Mouse (Mus musculus) limb, embryonic 11.5 days (tissue): ENCODE measurements around the gene Vsig10l. TPM values are rescaled to one million over a fixed set of nuclear protein-coding genes. Genes with fewer than 3 reads are reported as not detected.

ENCODE experiments used
- ATAC-seq: fragments of 200-750 bp; cut with Nextera tagmentation; 2 replicates; pipeline ENCODE4 v1.8.0; 2017; ENCODE audit warnings: low read depth; ENCODE audit not compliant: insufficient number of reproducible peaks, low FRiP score, low TSS enrichment
- DNase-seq: peaks from one replicate; pipeline ENCODE4 v3.0.0-alpha.2; 2015; ENCODE audit warnings: low spot score
- H3K27ac ChIP-seq: fragments of 300-500 bp; sonication (generic); replicated peaks from 2 replicates; pipeline ENCODE4 v1.5.1; 2014; ENCODE audit warnings: low read depth, mild to moderate bottlenecking, low read length
- H3K27me3 ChIP-seq: fragments of 300-500 bp; sonication (generic); 2 replicates; pipeline ENCODE4 v1.6.1; 2014; ENCODE audit warnings: mild to moderate bottlenecking, low read length, mixed read lengths; ENCODE audit not compliant: control insufficient read depth, insufficient read depth
- H3K36me3 ChIP-seq: fragments of 300-500 bp; sonication (generic); 2 replicates; pipeline ENCODE4 v1.6.1; 2014; ENCODE audit warnings: mild to moderate bottlenecking, low read length, moderate library complexity, mixed read lengths; ENCODE audit not compliant: control insufficient read depth, insufficient read depth
- H3K4me1 ChIP-seq: fragments of 300-500 bp; sonication (generic); 2 replicates; pipeline ENCODE4 v1.6.1; 2014; ENCODE audit warnings: low read length, mixed read lengths; ENCODE audit not compliant: control insufficient read depth, insufficient read depth
- H3K4me2 ChIP-seq: fragments of 300-500 bp; sonication (generic); 2 replicates; pipeline ENCODE4 v1.6.1; 2014; ENCODE audit warnings: low read depth, mild to moderate bottlenecking, moderate library complexity; ENCODE audit not compliant: severe bottlenecking
- H3K4me3 ChIP-seq: fragments of 300-500 bp; sonication (generic); 2 replicates; pipeline ENCODE4 v1.5.1; 2014; ENCODE audit warnings: low read depth, low read length
- H3K9ac ChIP-seq: fragments of 300-500 bp; sonication (generic); 2 replicates; pipeline ENCODE4 v1.6.1; 2014; ENCODE audit warnings: mild to moderate bottlenecking, low read length
- H3K9me3 ChIP-seq: fragments of 300-500 bp; sonication (generic); 2 replicates; pipeline ENCODE4 v1.6.1; 2016; ENCODE audit warnings: low read length; ENCODE audit not compliant: control insufficient read depth
- WGBS: fragments of 180-500 bp; shearing (Covaris S2); extraction: QIAGEN DNeasy Blood & Tissue Kit; methylation state at CpG from one replicate; pipeline ENCODE4 v1.1.7; 2014; 5-methylcytosine and 5-hydroxymethylcytosine counted together
- polyA plus RNA-seq: library from polyadenylated mRNA; unstranded; fragments of >200 nt; fragmentation: Nextera tagmentation; extraction: Ambion mirVana; gene quantifications from 2 replicates; pipeline ENCODE4 v1.2.1, GENCODE M21; 2014

Gene Vsig10l
- polyA plus RNA-seq: 1.4 and 2.0 TPM in 2 replicates

DNA sequence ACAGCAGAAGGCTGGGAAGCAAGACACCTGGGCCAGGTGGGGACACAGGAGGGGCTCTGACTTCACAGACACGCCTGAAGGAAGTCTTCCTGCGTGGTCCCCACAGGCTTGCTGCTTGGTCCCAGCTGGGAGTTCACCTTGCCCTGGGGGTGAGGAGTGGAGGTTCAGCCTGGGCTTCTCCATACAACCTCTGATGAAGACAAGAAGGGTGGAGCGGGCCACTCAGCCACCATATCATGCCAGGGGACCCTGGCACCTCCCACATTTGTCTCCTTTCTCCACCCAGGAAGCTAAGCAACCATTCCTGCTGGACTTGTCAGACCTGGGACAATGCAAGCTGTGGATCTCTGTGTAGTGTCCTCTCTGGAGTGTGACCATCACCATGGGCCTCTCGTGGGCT lies at the start of gene Vsig10l:
TSS of gene Vsig10l (plus strand) at position 301 of the 400 bp plus-strand sequence.
- no peak within 1 kb of the TSS for H3K27ac ChIP-seq
- H3K4me3 ChIP-seq: no peak within 1 kb of the TSS
- no peaks in the 10 kb centered on the region for H3K9me3 ChIP-seq
- H3K36me3 ChIP-seq: no peaks in the 10 kb centered on the region
- WGBS: 81% methylated on average over 4 of the region's 4 CpGs
- no peaks in the 10 kb centered on the region for H3K4me1 ChIP-seq
- H3K9ac ChIP-seq: no peak within 1 kb of the TSS
- DNase-seq (no peak), ATAC-seq (no peak)
- no peak within 1 kb of the TSS for H3K4me2 ChIP-seq
- H3K27me3 ChIP-seq: peaks cover 2% of the 10 kb centered on the region; the same call in 1 of the 2 replicates

DNA sequence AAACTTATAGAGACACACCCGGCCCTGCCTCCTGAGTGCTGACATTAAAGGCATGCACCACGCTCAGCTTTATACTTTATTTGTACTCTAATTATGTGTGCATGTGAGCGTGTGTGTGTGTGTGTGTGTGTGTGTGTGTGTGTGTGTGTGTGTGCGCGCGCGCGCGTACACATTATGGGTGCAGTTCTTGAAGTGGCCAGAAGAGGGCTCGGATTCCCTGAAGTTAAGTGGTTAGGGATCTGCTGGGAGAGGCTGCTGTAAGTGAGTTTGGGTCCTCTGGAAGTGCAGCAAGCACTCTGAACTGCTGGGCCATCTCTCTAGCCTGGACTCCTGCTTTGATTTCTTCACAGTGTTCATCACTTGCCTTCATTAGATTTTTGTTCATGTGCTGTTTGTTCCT lies 45.7 kb upstream of the Vsig10l start:
- no peak for ATAC-seq
- no peak for DNase-seq
- whole genome bisulfite sequencing: 87% methylated on average over 10 of the region's 10 CpGs

DNA sequence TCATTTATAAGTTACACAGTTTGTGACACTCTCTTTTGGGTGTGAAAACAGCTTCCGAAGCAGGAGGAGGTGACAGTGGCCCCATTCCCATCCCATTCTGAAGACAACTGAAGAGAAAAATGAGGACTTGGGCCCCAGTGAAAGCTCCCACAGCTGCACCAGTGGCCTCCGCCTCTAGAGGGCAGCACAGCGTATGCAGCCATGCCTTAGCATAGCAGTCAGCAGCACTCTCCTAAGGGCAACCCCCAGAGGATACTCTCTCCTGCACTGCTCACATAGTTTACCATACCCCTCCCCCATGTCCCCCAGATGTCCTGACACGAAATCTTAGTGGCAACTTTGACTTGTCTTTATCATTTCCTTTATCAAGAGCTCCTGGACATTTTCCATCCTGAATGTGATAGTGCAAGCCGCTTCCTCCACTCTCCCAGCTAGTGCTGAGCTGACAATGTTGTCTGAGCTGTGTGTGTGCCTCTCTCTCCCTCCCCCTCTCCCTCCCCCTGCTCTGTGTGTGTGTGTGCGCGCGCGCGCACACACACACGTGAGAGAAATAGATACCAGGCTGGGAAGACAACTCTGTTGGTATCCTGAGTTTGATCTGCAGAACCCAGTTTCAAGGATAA lies 39.8 kb upstream of the Vsig10l start:
- H3K4me3 ChIP-seq: no peak overlapping the region
- no peaks in the 10 kb centered on the region for H3K4me1 ChIP-seq
- H3K9ac ChIP-seq: no peak overlapping the region
- no peaks in the 10 kb centered on the region for H3K9me3 ChIP-seq
- peak; percentile 81; the same call in 1 of the 2 replicates for ATAC-seq
- no peaks in the 10 kb centered on the region for H3K36me3 ChIP-seq
- H3K27ac ChIP-seq: no peak overlapping the region
- 18% methylated on average over 11 of the region's 11 CpGs for WGBS
- H3K4me2 ChIP-seq: no peak overlapping the region
- H3K27me3 ChIP-seq: no peaks in the 10 kb centered on the region
- peak; percentile 85 for DNase-seq

More for the DNA sequence above, 45.7 kb upstream of the Vsig10l start:
- no peak overlapping the region for H3K27ac ChIP-seq
- no peak overlapping the region for H3K9ac ChIP-seq
- no peaks in the 10 kb centered on the region for H3K9me3 ChIP-seq
- no peak overlapping the region for H3K4me3 ChIP-seq
- H3K36me3 ChIP-seq: no peaks in the 10 kb centered on the region
- H3K4me1 ChIP-seq: no peaks in the 10 kb centered on the region
- H3K27me3 ChIP-seq: no peaks in the 10 kb centered on the region
- no peak overlapping the region for H3K4me2 ChIP-seq

DNA sequence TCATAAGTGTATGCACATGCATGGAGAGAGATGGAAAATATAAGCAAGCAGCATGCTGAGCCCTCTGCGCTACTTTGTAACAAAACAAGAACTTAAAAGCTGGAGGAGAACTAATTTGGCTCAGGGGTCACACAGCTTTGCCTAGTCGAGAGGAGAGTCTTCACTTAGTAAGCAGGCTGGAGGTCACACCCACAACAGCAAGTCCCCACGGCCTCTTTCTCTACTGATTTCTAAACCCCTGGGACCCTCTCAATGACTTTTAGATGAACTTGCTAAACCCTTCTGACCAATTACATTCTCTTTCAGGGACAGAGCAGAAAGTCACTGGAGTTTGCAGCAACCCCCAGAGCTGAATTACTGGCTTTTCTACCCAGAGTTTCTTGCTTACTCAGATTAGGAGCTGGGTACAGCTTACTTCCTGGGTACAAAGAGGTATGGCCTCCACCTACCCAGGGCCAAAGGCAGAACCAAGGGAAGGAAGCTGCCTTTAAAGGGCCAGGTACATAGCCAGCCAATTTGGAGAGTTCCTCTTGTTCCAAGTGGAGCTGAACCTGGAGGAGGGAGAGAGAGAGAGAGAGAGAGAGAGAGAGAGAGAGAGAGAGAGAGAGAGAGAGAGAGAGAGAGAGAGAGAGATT lies 38.8 kb upstream of the Vsig10l start:
- DNase-seq (no peak), ATAC-seq (no peak)
- no peaks in the 10 kb centered on the region for H3K27me3 ChIP-seq
- H3K27ac ChIP-seq: no peak overlapping the region
- no peak overlapping the region for H3K9ac ChIP-seq
- no peaks in the 10 kb centered on the region for H3K9me3 ChIP-seq
- whole genome bisulfite sequencing: 60% methylated on average over 3 of the region's 3 CpGs
- H3K4me1 ChIP-seq: no peaks in the 10 kb centered on the region
- no peaks in the 10 kb centered on the region for H3K36me3 ChIP-seq
- H3K4me2 ChIP-seq: no peak overlapping the region
- no peak overlapping the region for H3K4me3 ChIP-seq

DNA sequence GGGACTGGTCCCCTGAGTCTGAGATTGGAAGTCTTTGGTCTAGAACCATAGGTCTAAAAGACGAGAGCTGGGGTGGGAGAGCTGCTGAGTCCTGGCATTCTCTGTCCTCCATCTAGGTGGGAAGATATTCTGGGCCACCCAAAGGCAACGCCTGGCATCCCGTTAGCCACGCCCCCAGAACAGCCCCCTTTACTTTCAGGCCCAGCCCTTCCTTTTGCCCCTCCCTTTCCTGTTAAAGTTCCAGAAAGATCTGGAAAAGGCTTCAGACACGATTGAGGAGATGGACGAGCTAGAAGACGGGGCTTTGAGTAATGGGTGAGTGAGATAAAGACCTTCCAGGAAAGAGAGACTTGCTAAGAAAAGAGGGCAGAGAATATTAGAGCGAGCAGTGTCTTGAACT lies 35.5 kb upstream of the Vsig10l start, which contains the start of gene Lim2:
TSS of gene Lim2 (plus strand) at position 265 of the 400 bp plus-strand sequence.
- no peak for ATAC-seq
- WGBS: 81% methylated on average over 8 of the region's 8 CpGs
- no peak for DNase-seq
- Histone ChIP-seq H3K4me2 (no peak within 1 kb of the TSS), H3K9me3 (no peaks in the 10 kb centered on the region), H3K4me1 (no peaks in the 10 kb centered on the region), H3K36me3 (no peaks in the 10 kb centered on the region), H3K9ac (no peak within 1 kb of the TSS), H3K27me3 (no peaks in the 10 kb centered on the region), H3K4me3 (no peak within 1 kb of the TSS), H3K27ac (no peak within 1 kb of the TSS)

DNA sequence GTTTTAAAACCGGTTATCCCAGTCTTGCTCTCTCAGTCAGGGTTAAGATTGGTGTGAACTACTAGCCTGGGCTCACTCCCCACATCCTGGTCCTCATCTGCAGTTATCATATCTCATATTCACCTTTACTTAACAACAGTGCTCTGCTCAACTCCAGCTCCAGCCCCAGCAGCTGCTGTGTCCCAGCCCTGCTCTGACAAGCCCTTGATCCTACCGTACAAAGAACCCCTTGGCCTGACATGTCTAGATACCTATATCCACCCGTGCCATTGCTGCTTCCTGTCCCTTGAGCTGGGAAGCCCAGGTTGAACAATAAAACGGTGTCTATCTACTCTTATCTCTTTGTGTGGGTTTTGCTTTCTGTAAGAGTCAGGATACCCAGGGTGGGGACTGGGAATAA lies 33.5 kb upstream of the Vsig10l start:
- H3K4me3 ChIP-seq: no peak overlapping the region
- no peak for ATAC-seq
- 62% methylated on average over 4 of the region's 4 CpGs for WGBS

DNA sequence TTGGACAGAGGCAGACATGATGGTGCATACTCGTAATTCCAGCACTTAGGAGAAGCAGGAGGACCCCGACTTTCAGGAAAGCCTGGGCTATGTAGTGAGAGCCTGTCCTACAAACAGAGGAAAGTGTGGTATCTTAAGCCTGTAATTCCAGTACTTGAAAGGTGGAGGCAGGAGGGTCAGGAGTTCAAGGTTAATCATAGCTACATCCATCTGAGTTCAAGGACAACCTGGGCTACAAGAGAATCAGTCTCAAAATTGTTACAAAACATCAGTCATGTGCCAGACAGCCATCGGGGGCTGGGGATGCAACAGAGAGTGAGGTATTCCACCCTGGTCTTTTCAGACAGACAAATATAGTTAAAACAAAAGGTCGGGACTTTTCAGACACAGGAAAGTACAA lies 30.1 kb upstream of the Vsig10l start:
- DNase-seq: no peak
- WGBS: 81% methylated on average over 4 of the region's 4 CpGs

More for the DNA sequence above, 33.5 kb upstream of the Vsig10l start:
- Histone ChIP-seq H3K9me3 (no peaks in the 10 kb centered on the region), H3K27me3 (no peaks in the 10 kb centered on the region), H3K9ac (no peak overlapping the region), H3K4me1 (no peaks in the 10 kb centered on the region), H3K36me3 (no peaks in the 10 kb centered on the region), H3K27ac (no peak overlapping the region), H3K4me2 (no peak overlapping the region)
- DNase-seq: no peak

DNA sequence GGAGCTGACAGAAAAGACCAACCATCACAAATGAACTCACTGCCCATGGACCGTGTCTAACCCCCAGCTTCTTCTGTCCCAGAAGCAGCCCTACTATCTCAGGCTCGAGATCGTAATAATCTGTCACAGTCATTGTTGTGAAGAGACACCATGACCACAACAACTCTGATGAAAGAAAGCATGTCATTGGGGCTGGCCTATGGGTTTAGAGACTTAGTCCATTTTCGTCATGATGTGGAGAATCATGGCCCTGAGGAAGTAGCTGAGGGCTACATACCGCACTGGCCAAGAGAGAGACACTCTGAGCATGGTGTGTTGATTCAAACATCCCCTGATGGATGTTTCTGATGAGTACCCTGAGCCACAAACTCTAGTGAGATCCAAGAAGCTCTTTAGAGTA lies 28.3 kb upstream of the Vsig10l start:
- Histone ChIP-seq H3K9ac (no peak overlapping the region), H3K9me3 (no peaks in the 10 kb centered on the region), H3K4me2 (no peak overlapping the region), H3K4me1 (no peaks in the 10 kb centered on the region), H3K27me3 (no peaks in the 10 kb centered on the region), H3K4me3 (no peak overlapping the region), H3K27ac (no peak overlapping the region), H3K36me3 (no peaks in the 10 kb centered on the region)
- ATAC-seq (no peak), DNase-seq (no peak)
- 94% methylated on average over 5 of the region's 5 CpGs for WGBS

More for the DNA sequence above, 30.1 kb upstream of the Vsig10l start:
- no peak overlapping the region for H3K4me3 ChIP-seq
- no peaks in the 10 kb centered on the region for H3K4me1 ChIP-seq
- H3K27me3 ChIP-seq: no peaks in the 10 kb centered on the region
- ATAC-seq: no peak
- H3K9me3 ChIP-seq: no peaks in the 10 kb centered on the region
- no peak overlapping the region for H3K9ac ChIP-seq
- no peaks in the 10 kb centered on the region for H3K36me3 ChIP-seq
- no peak overlapping the region for H3K4me2 ChIP-seq
- H3K27ac ChIP-seq: no peak overlapping the region
